Mouse (Mus musculus) thymus, postnatal 25 days (tissue): ENCODE results near the gene Kcnq1.

Experiments
- DNase-seq: peaks from one replicate; pipeline ENCODE4 v3.0.0; 2022

Kcnq1 gene

GRCm38 (mm10) chr7:143328185-143328915, 222.2 kb downstream of the Kcnq1 start:
- DNase-seq, result no peak

GRCm38 (mm10) chr7:143329110-143329810, 223.1 kb downstream of the Kcnq1 start:
- DNase-seq, result no peak

GRCm38 (mm10) chr7:143333040-143333439, 226.9 kb downstream of the Kcnq1 start:
- DNase-seq, result no peak

GRCm38 (mm10) chr7:143333604-143334003, 227.4 kb downstream of the Kcnq1 start:
- no peak for DNase-seq

GRCm38 (mm10) chr7:143338690-143339089, 232.5 kb downstream of the Kcnq1 start:
- DNase-seq, result no peak

- DNase-seq, result no peak
Observed at GRCm38 (mm10) chr7:143340601-143341281, 234.6 kb downstream of the Kcnq1 start.

- DNase-seq, result no peak
Observed at GRCm38 (mm10) chr7:143341301-143341980, 235.3 kb downstream of the Kcnq1 start.

GRCm38 (mm10) chr7:143343781-143344306, 237.7 kb downstream of the Kcnq1 start:
- no peak for DNase-seq

GRCm38 (mm10) chr7:143349287-143349686, 243.1 kb downstream of the Kcnq1 start:
- DNase-seq, result no peak

- no peak for DNase-seq
Observed at GRCm38 (mm10) chr7:143349848-143350247, 243.7 kb downstream of the Kcnq1 start.

- no peak for DNase-seq
Observed at GRCm38 (mm10) chr7:143355831-143356230, 249.7 kb downstream of the Kcnq1 start.

GRCm38 (mm10) chr7:143357109-143357508, 250.9 kb downstream of the Kcnq1 start:
- DNase-seq, result no peak

GRCm38 (mm10) chr7:143357831-143358230, 251.7 kb downstream of the Kcnq1 start:
- DNase-seq, result no peak

- DNase-seq, result no peak
Observed at GRCm38 (mm10) chr7:143359762-143360161, 253.6 kb downstream of the Kcnq1 start.

GRCm38 (mm10) chr7:143360776-143361175, 254.6 kb downstream of the Kcnq1 start:
- no peak for DNase-seq

- no peak for DNase-seq
Observed at GRCm38 (mm10) chr7:143364092-143364832, 258.1 kb downstream of the Kcnq1 start.

GRCm38 (mm10) chr7:143364969-143365839, 259.0 kb downstream of the Kcnq1 start:
- DNase-seq, result no peak

GRCm38 (mm10) chr7:143367366-143368266, 261.5 kb downstream of the Kcnq1 start:
- DNase-seq, result no peak

- no peak for DNase-seq
Observed at GRCm38 (mm10) chr7:143368267-143368643, 262.1 kb downstream of the Kcnq1 start.

GRCm38 (mm10) chr7:143371336-143371735, 265.2 kb downstream of the Kcnq1 start:
- no peak for DNase-seq
